Mouse (Mus musculus) CH12.LX (cell line): ENCODE measurements around the gene Fkbp14. TPM values are rescaled to one million over a fixed set of nuclear protein-coding genes. Genes with fewer than 3 reads are reported as not detected.

Source experiments
- DNase-seq: peaks from one replicate; pipeline ENCODE4 v3.0.0-alpha.2; 2013; ENCODE audit errors: extremely low read depth
- H3K27ac ChIP-seq: 2 replicates; pipeline ENCODE4 v1.5.1; 2012; ENCODE audit warnings: low read depth, mild to moderate bottlenecking, control low read depth, moderate library complexity; ENCODE audit not compliant: insufficient read depth
- H3K27me3 ChIP-seq: replicated peaks from 2 replicates; pipeline ENCODE3; 2012; ENCODE audit warnings: inconsistent platforms
- H3K36me3 ChIP-seq, 2 experiments: replicated peaks in 1 of 2; 2 replicates each; pipeline versions ENCODE3 to v1.6.1; 2012; ENCODE audit warnings: inconsistent platforms in 1 of 2, low read length in 1 of 2, mild to moderate bottlenecking in 1 of 2, mixed read lengths in 1 of 2, moderate library complexity in 1 of 2; ENCODE audit not compliant: control insufficient read depth in 1 of 2, insufficient read depth in 1 of 2
- H3K4me1 ChIP-seq, 2 experiments: 2 replicates each; pipeline ENCODE4 v1.6.1; 2012; ENCODE audit warnings: inconsistent platforms in 1 of 2, moderate library complexity in 1 of 2; ENCODE audit not compliant: insufficient read depth in 2 of 2, control insufficient read depth in 1 of 2
- H3K4me2 ChIP-seq: 2 replicates; pipeline ENCODE4 v1.6.1; 2012; ENCODE audit warnings: low read depth, mild to moderate bottlenecking, control low read depth; ENCODE audit not compliant: poor library complexity, insufficient read depth, severe bottlenecking
- H3K4me3 ChIP-seq, 3 experiments: fragments of 150-350 bp in 1 of 3; sonication (generic) in 1 of 3; replicated peaks in 1 of 3; 2 replicates each; pipeline versions ENCODE3 to v1.5.1; 2011 to 2012; ENCODE audit warnings: low read depth in 2 of 3, low read length in 2 of 3, mild to moderate bottlenecking in 2 of 3, moderate library complexity in 2 of 3, control low read depth in 1 of 3, improper control_type of control experiment in 1 of 3, inconsistent platforms in 1 of 3, mixed read lengths in 1 of 3; ENCODE audit not compliant: poor library complexity in 1 of 3
- H3K79me2 ChIP-seq: replicated peaks from 2 replicates; pipeline ENCODE4 v1.6.1; 2012; ENCODE audit warnings: mild to moderate bottlenecking, moderate library complexity; ENCODE audit not compliant: control insufficient read depth, poor library complexity, insufficient read depth, severe bottlenecking; ENCODE audit errors: extremely low read depth
- H3K9ac ChIP-seq: 2 replicates; pipeline ENCODE4 v1.6.1; 2012; ENCODE audit warnings: low read depth, mild to moderate bottlenecking, control low read depth, moderate library complexity; ENCODE audit not compliant: insufficient read depth
- H3K9me3 ChIP-seq: replicated peaks from 2 replicates; pipeline ENCODE3; 2012; ENCODE audit warnings: low read length, inconsistent platforms, mixed read lengths
- BHLHE40 ChIP-seq: IDR thresholded peaks from 2 replicates; pipeline ENCODE4 v1.6.1; 2011; ENCODE audit warnings: mild to moderate bottlenecking, low read depth, low read length, improper control_type of control experiment
- HCFC1 ChIP-seq: IDR thresholded peaks from 2 replicates; pipeline ENCODE4 v1.6.1; 2012; ENCODE audit warnings: low read depth, mild to moderate bottlenecking, inconsistent platforms, low read length, improper control_type of control experiment
- JUN ChIP-seq: IDR thresholded peaks from 2 replicates; pipeline ENCODE4 v1.6.1; 2011; ENCODE audit warnings: low read depth, mild to moderate bottlenecking, low read length, improper control_type of control experiment, moderate library complexity; ENCODE audit not compliant: insufficient read depth
- JUND ChIP-seq: conservative IDR thresholded peaks from 2 replicates; pipeline ENCODE4 v1.6.1; 2011; ENCODE audit warnings: low read depth, low read length, improper control_type of control experiment
- MAX ChIP-seq: IDR thresholded peaks from 2 replicates; pipeline ENCODE4 v1.6.1; 2011; ENCODE audit warnings: low read length, improper control_type of control experiment
- MXI1 ChIP-seq: IDR thresholded peaks from 2 replicates; pipeline ENCODE4 v1.6.1; 2011; ENCODE audit warnings: mild to moderate bottlenecking, low read depth, low read length, improper control_type of control experiment
- MYC ChIP-seq: IDR thresholded peaks from 2 replicates; pipeline ENCODE4 v1.6.1; 2011; ENCODE audit warnings: low read depth, mild to moderate bottlenecking, improper control_type of control experiment, low read length
- SIN3A ChIP-seq: IDR thresholded peaks from 2 replicates; pipeline ENCODE4 v1.6.1; 2012; ENCODE audit warnings: low read length, improper control_type of control experiment, inconsistent platforms
- TCF12 ChIP-seq: IDR thresholded peaks from 2 replicates; pipeline ENCODE4 v1.6.1; 2014; ENCODE audit warnings: low read depth, mild to moderate bottlenecking, inconsistent platforms, low read length, improper control_type of control experiment
- USF2 ChIP-seq: conservative IDR thresholded peaks from 2 replicates; pipeline ENCODE4 v1.6.1; 2011; ENCODE audit warnings: low read depth, low read length, improper control_type of control experiment
- ZC3H11A ChIP-seq: IDR thresholded peaks from 2 replicates; pipeline ENCODE4 v1.6.1; 2012; ENCODE audit warnings: low read depth, mild to moderate bottlenecking, inconsistent platforms, low read length, improper control_type of control experiment
- ZNF384 ChIP-seq: IDR thresholded peaks from 2 replicates; pipeline ENCODE4 v1.6.1; 2012; ENCODE audit warnings: low read depth, low read length, improper control_type of control experiment, inconsistent platforms
- dilution Hi-C: fragments of 300-500 bp; cut with MboI; formaldehyde crosslinking; loops from 2 replicates; pipeline ENCODE4 v1.14.3; 2020; ENCODE audit warnings: low sequenced_read_pairs; ENCODE audit not compliant: extremely low pct_unique_long_range_greater_than_20kb, extremely low pct_ligation_motif_present
- in situ Hi-C: fragments of 300-500 bp; cut with MboI; formaldehyde crosslinking; loops from 3 replicates; pipeline ENCODE4 v1.14.3; 2019; ENCODE audit warnings: low sequenced_read_pairs, low pct_ligation_motif_present, low pct_unique_long_range_greater_than_20kb, mixed read lengths
- polyA plus RNA-seq: library from polyadenylated mRNA; unstranded; fragments of >175 nt; gene quantifications from 2 replicates; pipeline ENCODE4 v1.2.1, GENCODE M21; 2012; ENCODE audit warnings: low read depth; ENCODE audit not compliant: insufficient read length
- total RNA-seq, 2 experiments: library from RNA; depleted of rRNA; stranded (reverse); fragments of 300-350 nt in 1 of 2; fragments of >200 nt in 1 of 2; gene quantifications; 2 replicates each; pipeline ENCODE4 v1.2.3; 2012 to 2014

Fkbp14 gene
- total RNA-seq (2012; rRNA removed) (0.68 and 0.84 TPM in 2 replicates), total RNA-seq (2014; rRNA removed) (0.95 and 1.1 TPM in 2 replicates), polyA plus RNA-seq (0.50 and 1.3 TPM in 2 replicates)

DNA sequence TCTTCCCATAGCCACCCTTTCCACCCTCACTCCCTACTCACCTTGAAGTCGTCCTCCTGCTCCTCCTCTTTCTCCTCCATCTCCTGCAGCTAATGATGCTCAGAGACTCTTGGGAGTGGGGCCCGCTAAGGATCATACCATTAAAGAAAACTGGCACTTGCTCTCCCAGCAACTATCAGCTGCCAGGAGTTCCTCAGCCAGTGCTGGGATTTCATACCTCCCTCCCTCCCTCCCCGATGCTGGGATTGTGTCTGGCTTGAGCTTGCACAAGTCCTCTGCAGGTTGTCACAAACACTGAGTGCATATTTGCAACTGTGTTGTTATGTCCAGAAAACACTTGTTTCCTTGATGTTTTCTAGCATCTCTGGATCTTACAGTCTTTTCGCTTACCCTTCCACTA, at the start of gene Fkbp14:
Fkbp14 (minus strand) TSS at position 101 of the 400 bp plus-strand sequence.
- dilution Hi-C loops: no loop called here
- Histone ChIP-seq H3K4me3 (no peak within 1 kb of the TSS), H3K9me3 (no peaks in the 10 kb centered on the region), H3K27ac (no peak within 1 kb of the TSS), H3K4me1 (peaks cover 0 to 23% of the 10 kb centered on the region in 2 experiments; a peak in 2 of 4 replicates), H3K79me2 (no peaks in the 10 kb centered on the region), H3K27me3 (no peaks in the 10 kb centered on the region), H3K36me3 (no peaks in the 10 kb centered on the region), H3K4me2 (peak within 1 kb of the TSS; percentile 76; the same call in 1 of the 2 replicates), H3K9ac (no peak within 1 kb of the TSS)
- in situ Hi-C loops: loop anchor here (10.0 to 25.0 kb wide), 3 partner anchors 208 to 415 kb away; no protein-coding TSS in a partner anchor
- TF ChIP-seq MAX (no peak), MXI1 (no peak), ZC3H11A (no peak), JUND (no peak), BHLHE40 (no peak), TCF12 (no peak), ZNF384 (no peak)
- DNase-seq: no peak

GRCm38 (mm10) chr6:54643181-54643580, 46.1 kb upstream of the Fkbp14 start:
- Histone ChIP-seq H3K4me1 (no peaks in the 10 kb centered on the region), H3K27ac (no peak overlapping the region), H3K9ac (no peak overlapping the region), H3K27me3 (no peaks in the 10 kb centered on the region), H3K4me3 (no peak overlapping the region), H3K79me2 (no peaks in the 10 kb centered on the region), H3K4me2 (no peak overlapping the region), H3K36me3 (peaks cover 2 to 12% of the 10 kb centered on the region in 2 experiments), H3K9me3 (no peaks in the 10 kb centered on the region)
- in situ Hi-C loops: no loop called here
- DNase-seq: no peak
- TF ChIP-seq ZNF384 (no peak), SIN3A (no peak), JUN (no peak), MYC (no peak), TCF12 (no peak), HCFC1 (no peak), ZC3H11A (no peak)
- dilution Hi-C loops: no loop called here

GRCm38 (mm10) chr6:54641953-54642352, 44.8 kb upstream of the Fkbp14 start:
- in situ Hi-C loops: no loop called here
- no peak for TF ChIP-seq USF2
- TF ChIP-seq, all 38 proteins: peak for 0
- dilution Hi-C loops: no loop called here

More at GRCm38 (mm10) chr6:54641953-54642352, 44.8 kb upstream of the Fkbp14 start:
- H3K27me3 ChIP-seq: no peaks in the 10 kb centered on the region
- H3K36me3 ChIP-seq: peaks cover 2 to 17% of the 10 kb centered on the region in 2 experiments
- H3K4me2 ChIP-seq: no peak overlapping the region
- no peaks in the 10 kb centered on the region for H3K79me2 ChIP-seq
- H3K4me3 ChIP-seq: no peak overlapping the region
- no peak overlapping the region for H3K27ac ChIP-seq
- no peaks in the 10 kb centered on the region for H3K9me3 ChIP-seq
- no peaks in the 10 kb centered on the region for H3K4me1 ChIP-seq
- DNase-seq: no peak
- H3K9ac ChIP-seq: no peak overlapping the region
